Mouse (Mus musculus): ENCODE data around the gene Angptl2. TPM values are rescaled to one million over a fixed set of nuclear protein-coding genes. Genes with fewer than 3 reads are reported as not detected.
"Not testable (repeated sequence)": the region's sequence is repeated elsewhere in the genome, so short reads cannot be mapped to it uniquely, and the experiment has no call there.

Gene Angptl2
- polyA plus RNA-seq, 1 experiment from 2014 or later: 25.7 TPM

DNA sequence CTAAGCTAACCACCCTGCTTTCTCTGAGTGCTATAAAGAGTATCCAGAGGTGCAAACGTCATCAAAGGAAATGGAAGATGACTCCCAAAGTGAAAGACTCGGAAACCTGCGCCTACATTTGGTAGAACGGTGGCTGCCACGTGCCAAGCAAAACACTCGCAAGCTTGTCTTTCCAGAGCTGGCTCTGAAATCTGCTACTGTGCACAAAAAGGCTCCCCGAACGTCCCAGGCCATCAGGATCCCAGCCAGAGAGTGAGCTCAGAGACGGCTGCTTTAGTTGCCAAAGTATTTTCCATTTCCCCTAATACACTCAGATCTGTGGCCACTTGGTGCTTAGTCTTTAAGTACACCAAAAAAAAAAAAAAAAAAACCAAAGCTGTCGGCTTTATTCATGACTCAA, 31.2 kb upstream of the Angptl2 start:
- Histone ChIP-seq H3K79me2 (ENCODE audit: inconsistent target) (no peaks in the 10 kb centered on the region), H3K27ac (no peak overlapping the region), H3K4me3 (ENCODE audit: inconsistent target) (no peak overlapping the region), H3K36me3 (ENCODE audit: inconsistent target) (no peaks in the 10 kb centered on the region)
- WGBS (ENCODE audit: missing documents): 90% methylated on average over 10 of the region's 10 CpGs

DNA sequence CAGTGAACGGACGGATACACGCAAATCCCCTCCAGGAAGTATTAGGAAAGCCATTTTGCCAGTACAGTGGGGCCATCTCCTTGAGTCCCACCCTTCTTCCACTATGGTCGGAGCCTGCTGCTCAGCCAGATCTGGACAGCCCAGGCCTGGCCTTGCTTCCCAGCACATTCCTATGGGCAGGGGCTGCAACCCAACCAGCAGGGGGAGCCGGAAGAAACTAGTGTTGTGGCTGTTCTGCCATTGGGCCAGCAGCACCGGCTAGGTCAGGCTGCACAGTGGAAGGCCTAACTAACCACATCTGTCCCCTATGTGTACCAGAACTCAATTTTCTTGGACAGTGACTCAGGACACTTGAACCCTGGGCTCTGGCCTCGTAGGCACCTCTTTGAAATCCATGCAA, 30.6 kb upstream of the Angptl2 start:
- Histone ChIP-seq H3K79me2 (ENCODE audit: inconsistent target) (no peaks in the 10 kb centered on the region), H3K27ac (no peak overlapping the region), H3K4me3 (ENCODE audit: inconsistent target) (no peak overlapping the region), H3K36me3 (ENCODE audit: inconsistent target) (no peaks in the 10 kb centered on the region)
- WGBS (ENCODE audit: missing documents): 90% methylated on average over 7 of the region's 7 CpGs

DNA sequence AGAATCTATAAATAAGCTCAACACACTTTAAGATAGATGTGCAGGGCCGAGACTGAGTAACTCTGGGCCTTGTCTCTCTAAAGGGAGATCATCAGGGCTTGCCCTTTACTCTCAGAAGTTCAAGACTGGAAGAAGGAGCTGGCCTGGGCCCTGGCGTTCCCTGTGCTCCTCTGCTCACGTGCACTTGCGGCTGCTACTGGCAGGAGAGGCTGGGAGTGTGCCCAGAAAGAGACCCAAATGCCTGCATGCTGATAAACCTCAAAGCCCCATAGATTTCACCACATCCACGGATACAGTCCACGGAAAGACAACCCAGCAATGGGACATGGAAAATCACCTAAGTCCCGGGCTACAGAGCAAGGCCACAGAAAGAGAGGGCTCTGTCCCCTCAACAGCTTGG, 29.4 kb upstream of the Angptl2 start:
- Histone ChIP-seq H3K36me3 (ENCODE audit: inconsistent target) (no peaks in the 10 kb centered on the region), H3K27ac (no peak overlapping the region), H3K79me2 (ENCODE audit: inconsistent target) (no peaks in the 10 kb centered on the region), H3K4me3 (ENCODE audit: inconsistent target) (no peak overlapping the region)
- whole genome bisulfite sequencing (ENCODE audit: missing documents): 95% methylated on average over 7 of the region's 7 CpGs

DNA sequence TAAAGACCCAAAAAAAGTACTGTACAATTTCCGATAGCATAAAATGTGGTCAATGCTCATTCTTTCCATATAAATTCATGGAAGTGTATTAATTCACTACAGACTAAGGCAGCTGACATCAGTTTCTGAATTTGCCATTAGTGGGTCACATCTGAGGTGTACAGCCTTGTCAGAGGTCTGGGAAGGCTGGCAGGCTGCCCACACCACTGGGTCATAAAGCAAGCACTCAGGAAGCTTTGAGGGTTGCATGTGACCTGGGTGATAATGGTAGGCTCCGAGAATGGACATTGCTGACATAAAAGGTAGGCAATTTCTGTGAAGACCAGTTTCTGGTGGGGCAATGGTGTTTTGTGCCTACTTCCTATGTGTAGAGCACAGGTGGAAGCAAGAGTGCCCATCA, 28.0 kb upstream of the Angptl2 start:
- Histone ChIP-seq H3K27ac (no peak overlapping the region), H3K36me3 (ENCODE audit: inconsistent target) (no peaks in the 10 kb centered on the region), H3K79me2 (ENCODE audit: inconsistent target) (no peaks in the 10 kb centered on the region), H3K4me3 (ENCODE audit: inconsistent target) (no peak overlapping the region)
- 65% methylated on average over 2 of the region's 2 CpGs for WGBS (ENCODE audit: missing documents)

DNA sequence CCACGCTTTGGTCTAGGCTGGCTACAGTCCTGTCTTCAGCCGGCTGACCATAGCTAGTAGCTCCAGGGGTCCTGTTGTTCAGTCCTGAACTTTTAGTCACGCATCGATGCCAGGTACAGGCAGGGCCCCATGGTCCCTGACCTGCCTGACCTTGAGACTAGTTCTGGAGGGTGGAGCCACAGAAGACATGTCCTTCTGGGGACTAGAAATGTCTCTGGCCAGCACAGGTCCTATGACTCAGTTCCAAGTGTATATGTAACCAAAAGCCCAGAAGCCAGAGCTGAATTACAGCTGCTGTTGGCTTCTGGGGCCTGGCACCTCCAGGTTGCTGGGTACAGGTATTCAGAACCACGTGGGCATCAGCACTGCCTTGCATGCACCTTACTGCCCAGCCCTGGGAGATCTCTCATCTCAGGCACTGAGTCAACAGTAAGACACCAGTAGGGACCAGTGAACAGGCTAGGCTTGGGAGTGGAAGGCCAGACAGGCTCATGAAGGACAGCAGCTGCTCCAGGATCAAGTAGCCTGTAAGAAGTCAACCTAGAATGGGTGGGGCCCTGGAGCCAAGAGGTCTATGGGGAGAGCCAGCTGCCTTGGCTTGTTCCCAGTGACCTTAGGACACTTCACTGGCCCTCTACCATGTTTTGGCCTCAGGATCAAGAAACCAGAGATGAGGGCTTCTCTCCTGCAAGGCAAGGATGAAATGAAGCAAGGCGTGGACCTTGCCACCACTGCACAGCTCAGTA, 26.8 kb upstream of the Angptl2 start:
- WGBS (ENCODE audit: missing documents): 97% methylated on average over 6 of the region's 6 CpGs
- no peak overlapping the region for H3K4me3 ChIP-seq (ENCODE audit: inconsistent target)
- H3K27ac ChIP-seq: no peak overlapping the region
- no peaks in the 10 kb centered on the region for H3K36me3 ChIP-seq (ENCODE audit: inconsistent target)
- H3K79me2 ChIP-seq (ENCODE audit: inconsistent target): no peaks in the 10 kb centered on the region

DNA sequence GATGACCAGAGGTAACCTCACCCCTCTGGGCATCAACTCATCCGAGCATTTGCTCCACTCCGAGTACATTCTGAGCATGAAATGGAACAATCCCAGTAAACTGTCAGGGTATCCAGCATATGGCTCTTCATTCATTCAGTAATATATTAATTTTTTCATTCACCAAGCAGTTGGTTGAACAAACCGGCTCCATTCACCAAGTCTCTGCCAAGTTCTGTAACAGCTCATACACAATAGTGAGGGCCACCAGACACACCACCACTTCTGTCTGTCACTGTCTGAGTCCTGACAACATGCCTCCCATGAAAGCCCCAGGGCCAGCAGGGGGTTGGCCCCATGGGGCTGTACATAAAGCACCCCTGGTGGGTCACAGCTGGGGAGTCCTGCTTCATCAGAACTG, 25.9 kb upstream of the Angptl2 start:
- H3K36me3 ChIP-seq (ENCODE audit: inconsistent target): no peaks in the 10 kb centered on the region
- H3K4me3 ChIP-seq (ENCODE audit: inconsistent target): no peak overlapping the region
- 96% methylated on average over 2 of the region's 3 CpGs for WGBS (ENCODE audit: missing documents)
- no peak overlapping the region for H3K27ac ChIP-seq
- no peaks in the 10 kb centered on the region for H3K79me2 ChIP-seq (ENCODE audit: inconsistent target)

DNA sequence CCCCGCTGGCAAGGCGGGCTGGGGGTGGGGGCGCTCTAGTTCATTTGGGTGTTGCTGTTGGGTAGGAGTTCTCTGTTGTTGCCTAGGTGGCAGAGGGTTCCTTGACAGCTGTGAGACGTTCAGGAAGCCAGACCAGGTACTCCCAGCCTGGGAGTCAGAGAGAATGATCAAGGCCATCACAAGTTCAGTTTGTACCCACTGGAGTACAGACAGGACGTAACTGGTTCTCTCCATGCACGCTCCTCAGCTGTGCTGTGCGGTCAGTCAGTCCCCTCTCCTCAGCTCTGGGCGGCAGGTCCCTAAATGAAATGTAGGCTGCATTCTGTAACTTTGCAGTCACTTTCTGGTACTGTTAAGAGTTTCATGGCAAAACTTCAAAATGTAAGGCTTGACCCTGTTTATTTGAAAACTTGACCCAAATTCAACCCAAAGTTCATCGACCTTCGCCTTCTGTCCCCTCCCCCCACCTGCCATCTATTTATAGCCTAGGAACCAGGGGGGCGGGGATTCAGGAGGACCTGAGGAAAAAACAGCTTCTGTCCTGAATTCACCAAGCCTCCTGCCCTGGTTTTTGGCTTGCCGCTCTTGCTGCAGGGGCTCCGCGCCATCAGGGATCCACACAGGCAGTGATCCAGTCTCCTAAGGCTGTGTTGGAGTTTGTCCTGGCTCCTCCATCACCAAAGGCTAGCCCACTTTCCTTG, 15.4 kb upstream of the Angptl2 start:
- Histone ChIP-seq H3K79me2 (ENCODE audit: inconsistent target) (no peaks in the 10 kb centered on the region), H3K27ac (no peak overlapping the region), H3K36me3 (ENCODE audit: inconsistent target) (no peaks in the 10 kb centered on the region), H3K4me3 (ENCODE audit: inconsistent target) (no peak overlapping the region)
- 87% methylated on average over 13 of the region's 14 CpGs for WGBS (ENCODE audit: missing documents)

DNA sequence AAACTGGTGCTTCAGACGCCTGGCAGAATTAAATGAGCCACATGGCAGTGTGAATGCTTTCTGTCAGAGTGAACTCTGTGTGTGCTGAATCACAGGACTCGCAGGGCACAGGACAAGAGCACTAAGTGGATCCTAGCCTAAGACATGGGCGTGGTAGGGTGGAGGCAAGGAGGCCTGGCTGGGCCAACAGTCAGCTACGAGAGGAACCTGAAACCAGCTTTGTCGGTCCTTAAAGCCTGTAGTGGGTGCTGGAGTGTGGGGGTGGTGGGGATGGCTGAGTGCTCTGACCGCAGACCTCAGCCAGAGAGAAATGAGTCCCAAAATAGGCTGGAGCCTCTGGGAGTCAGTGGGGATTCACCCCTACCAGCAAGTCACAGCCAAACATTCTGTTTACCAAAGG, 12.6 kb upstream of the Angptl2 start:
- Histone ChIP-seq H3K4me3 (ENCODE audit: inconsistent target) (no peak overlapping the region), H3K36me3 (ENCODE audit: inconsistent target) (no peaks in the 10 kb centered on the region), H3K79me2 (ENCODE audit: inconsistent target) (no peaks in the 10 kb centered on the region), H3K27ac (peak overlapping the region; percentile 83)
- WGBS (ENCODE audit: missing documents): 23% methylated on average over 6 of the region's 6 CpGs

DNA sequence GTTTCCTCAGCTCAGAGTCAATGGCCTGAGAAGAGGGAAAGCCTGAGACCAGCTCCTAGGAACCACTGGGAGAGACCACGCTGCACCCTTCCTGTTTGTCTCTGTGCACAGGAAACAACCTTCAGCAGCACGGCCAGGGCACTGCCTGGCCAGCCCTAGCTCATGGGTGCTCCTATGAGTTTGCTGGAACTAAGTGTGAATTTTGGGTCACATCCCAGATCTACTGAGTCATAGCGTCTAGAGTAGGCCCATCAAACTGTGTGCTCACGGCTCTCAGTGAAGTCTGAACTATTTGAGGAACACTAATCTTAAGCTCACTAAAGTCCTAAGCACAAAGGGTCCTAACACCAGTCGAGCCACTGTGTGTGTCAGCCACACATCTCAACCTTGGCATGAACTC, 10.9 kb upstream of the Angptl2 start:
- Histone ChIP-seq H3K79me2 (ENCODE audit: inconsistent target) (no peaks in the 10 kb centered on the region), H3K4me3 (ENCODE audit: inconsistent target) (no peak overlapping the region), H3K27ac (peak overlapping the region; percentile 83), H3K36me3 (ENCODE audit: inconsistent target) (no peaks in the 10 kb centered on the region)
- 55% methylated on average over 5 of the region's 5 CpGs for WGBS (ENCODE audit: missing documents)

DNA sequence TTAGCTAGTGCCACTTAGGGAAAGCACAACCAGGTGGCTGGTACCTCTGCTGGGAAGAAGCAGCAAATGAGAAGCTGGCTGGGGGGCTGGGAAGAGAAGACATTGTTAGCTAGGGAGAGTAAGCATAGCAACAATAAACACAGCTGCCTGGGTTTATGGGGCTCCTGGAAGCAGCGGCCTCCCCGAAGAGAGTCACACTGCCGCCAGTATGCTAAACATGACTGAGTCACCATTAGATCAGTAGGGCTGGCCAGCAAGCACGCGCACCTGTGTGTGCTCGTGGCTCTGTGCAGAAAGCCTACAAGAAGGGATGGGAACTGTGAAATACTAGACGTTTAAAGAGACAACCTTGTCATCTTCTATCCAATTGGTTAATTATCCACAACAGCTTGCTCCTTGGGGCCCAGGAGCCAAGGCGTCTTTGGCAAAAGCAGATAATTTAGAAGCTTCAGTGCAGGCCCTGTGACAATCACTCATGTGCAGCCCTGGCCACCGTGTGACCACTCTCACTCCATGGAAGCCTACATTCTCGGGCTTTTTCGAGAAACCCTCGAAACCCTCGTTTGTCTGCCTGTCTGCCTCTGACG, 9.8 kb upstream of the Angptl2 start:
- no peaks in the 10 kb centered on the region for H3K79me2 ChIP-seq (ENCODE audit: inconsistent target)
- H3K27ac ChIP-seq: peak overlapping the region; percentile 83
- H3K4me3 ChIP-seq (ENCODE audit: inconsistent target): no peak overlapping the region
- no peaks in the 10 kb centered on the region for H3K36me3 ChIP-seq (ENCODE audit: inconsistent target)
- WGBS (ENCODE audit: missing documents): 92% methylated on average over 14 of the region's 14 CpGs

- 57% methylated on average over 4 of the region's 4 CpGs for WGBS (ENCODE audit: missing documents)
- Histone ChIP-seq H3K79me2 (ENCODE audit: inconsistent target) (no peaks in the 10 kb centered on the region), H3K27ac (peak overlapping the region; percentile 83), H3K36me3 (ENCODE audit: inconsistent target) (no peaks in the 10 kb centered on the region), H3K4me3 (ENCODE audit: inconsistent target) (no peak overlapping the region)
Observed at GRCm38 (mm10) chr2:33207069-33207468, 8.8 kb upstream of the Angptl2 start.

DNA sequence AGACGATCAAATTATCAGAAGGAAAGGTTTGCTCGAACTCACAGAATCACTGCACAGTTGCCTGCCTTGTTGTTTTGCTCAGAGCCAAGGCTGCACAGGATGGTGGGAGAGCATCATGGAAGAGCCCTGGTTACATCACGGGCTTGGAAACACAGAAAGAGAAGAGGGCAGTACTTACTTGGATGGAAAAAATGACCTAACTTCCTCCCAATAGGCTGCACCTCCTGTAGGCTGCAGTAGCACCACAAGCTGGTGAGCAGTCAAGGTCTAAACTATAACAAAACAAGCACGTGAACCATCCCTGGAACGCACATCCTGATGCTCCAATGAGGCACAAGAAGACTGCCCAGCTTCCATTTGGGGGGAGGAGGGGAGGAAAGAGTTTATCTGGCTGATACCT, 7.7 kb upstream of the Angptl2 start:
- WGBS (ENCODE audit: missing documents): 92% methylated on average over 5 of the region's 5 CpGs
- Histone ChIP-seq H3K4me3 (ENCODE audit: inconsistent target) (no peak overlapping the region), H3K79me2 (ENCODE audit: inconsistent target) (no peaks in the 10 kb centered on the region), H3K27ac (peak overlapping the region; percentile 83), H3K36me3 (ENCODE audit: inconsistent target) (no peaks in the 10 kb centered on the region)

DNA sequence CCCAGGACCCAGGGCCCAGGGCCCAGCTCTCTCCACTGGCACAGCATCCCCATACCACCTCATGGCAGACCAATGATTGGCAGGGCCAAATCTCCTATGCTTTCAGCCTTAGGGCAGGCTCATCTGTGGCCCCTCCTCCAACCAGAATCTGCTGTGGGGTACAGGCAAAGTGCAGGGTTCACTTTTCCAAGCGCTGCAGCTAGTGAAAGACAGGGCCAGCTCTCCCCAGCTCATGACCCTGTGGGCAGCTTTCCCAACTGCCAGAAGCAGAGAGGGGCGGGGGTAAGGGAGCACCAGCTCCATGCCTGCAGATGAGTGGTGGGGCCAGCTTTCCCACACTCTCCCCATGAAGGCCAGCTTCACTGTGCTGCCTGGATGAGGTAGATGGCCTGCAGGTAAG, 5.0 kb upstream of the Angptl2 start:
- no peak overlapping the region for H3K27ac ChIP-seq
- no peak overlapping the region for H3K4me3 ChIP-seq (ENCODE audit: inconsistent target)
- H3K36me3 ChIP-seq (ENCODE audit: inconsistent target): no peaks in the 10 kb centered on the region
- 100% methylated on average over 2 of the region's 2 CpGs for WGBS (ENCODE audit: missing documents)
- H3K79me2 ChIP-seq (ENCODE audit: inconsistent target): peaks cover 6% of the 10 kb centered on the region

DNA sequence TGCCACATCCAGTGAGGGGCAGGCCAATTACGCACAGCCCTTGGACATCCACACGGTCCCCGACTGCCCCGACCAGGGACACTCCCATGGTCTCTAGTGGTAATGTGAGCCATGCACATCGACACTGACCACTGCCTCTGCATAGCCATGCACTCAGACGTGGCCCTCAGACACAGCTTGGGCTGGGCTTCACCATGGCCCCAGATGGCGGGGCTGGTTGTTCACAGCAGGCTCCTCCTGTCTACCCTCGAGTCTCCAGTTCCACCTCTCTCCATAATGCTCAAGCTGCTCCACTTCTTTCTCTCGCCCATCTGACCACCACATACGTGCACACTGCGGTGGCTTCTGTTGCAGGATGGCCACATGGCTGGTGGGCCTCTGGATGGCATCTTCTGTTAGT, 4.6 kb upstream of the Angptl2 start:
- not testable (repeated sequence) for H3K79me2 ChIP-seq (ENCODE audit: inconsistent target); H3K4me3 ChIP-seq (ENCODE audit: inconsistent target); H3K27ac ChIP-seq; H3K36me3 ChIP-seq (ENCODE audit: inconsistent target)
- 92% methylated on average over 11 of the region's 11 CpGs for WGBS (ENCODE audit: missing documents)

DNA sequence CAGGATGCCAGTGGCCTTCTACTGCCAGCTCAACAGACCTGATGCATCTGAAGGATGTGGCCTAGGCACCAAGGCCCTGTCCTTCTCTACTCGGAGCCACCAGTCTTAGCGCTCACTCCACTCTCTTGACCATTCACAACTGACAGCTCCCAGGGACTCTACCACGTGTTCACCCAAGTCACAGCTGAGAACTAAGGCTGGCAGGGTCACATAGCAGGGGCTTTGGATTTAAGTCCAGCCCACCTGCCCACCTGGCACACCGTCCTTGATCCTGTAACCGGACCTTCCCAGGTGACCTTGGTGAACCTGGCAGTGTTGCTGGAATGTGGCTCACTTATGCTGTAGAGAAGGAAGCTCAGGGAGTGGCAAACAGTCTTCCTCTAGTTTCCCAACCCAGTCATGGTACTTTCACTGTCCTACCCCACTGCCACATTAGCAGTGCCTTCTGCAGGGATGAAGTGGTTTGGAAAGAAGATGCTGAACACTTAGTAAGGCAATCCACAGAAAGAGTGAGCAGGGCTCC, 631 bp upstream of the Angptl2 start:
- WGBS (ENCODE audit: missing documents): 80% methylated on average over 5 of the region's 5 CpGs
- Histone ChIP-seq H3K79me2 (ENCODE audit: inconsistent target) (peaks cover 47% of the 10 kb centered on the region), H3K27ac (peak overlapping the region; percentile 52), H3K36me3 (ENCODE audit: inconsistent target) (no peaks in the 10 kb centered on the region), H3K4me3 (ENCODE audit: inconsistent target) (peak overlapping the region; percentile 39)
